Mouse (Mus musculus): ENCODE measurements around the gene Serpinb3c.
"Not testable (repeated sequence)": the region's sequence is repeated elsewhere in the genome, so short reads cannot be mapped to it uniquely, and the experiment has no call there.

Serpinb3c gene

DNA sequence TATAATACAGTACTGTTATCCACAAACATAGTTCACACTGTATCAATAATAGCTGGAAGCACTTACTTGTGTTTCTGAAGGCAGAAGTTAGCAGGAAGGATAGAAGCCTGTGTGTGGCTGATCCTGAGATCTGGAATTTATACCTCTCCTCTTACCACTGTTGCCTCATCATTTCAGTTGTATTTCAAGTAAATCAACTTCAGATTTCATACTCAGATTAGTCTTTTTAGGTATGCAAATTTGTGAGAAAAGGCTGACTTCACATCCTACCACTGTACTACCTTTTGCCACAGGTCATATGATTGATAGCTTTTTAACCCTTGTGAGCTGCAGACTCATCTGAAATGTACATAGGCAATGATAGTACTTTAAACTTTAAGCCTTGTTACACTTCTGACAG lies at the start of gene Serpinb3c, which contains the start of gene Serpinb3b:
TSS of gene Serpinb3c (minus strand) at position 111 of the 400 bp plus-strand sequence.
TSS of gene Serpinb3b (minus strand) at position 101 of the 400 bp plus-strand sequence.
- not testable (repeated sequence) for DNase-seq (ENCODE audit: low read depth, low spot score)

DNA sequence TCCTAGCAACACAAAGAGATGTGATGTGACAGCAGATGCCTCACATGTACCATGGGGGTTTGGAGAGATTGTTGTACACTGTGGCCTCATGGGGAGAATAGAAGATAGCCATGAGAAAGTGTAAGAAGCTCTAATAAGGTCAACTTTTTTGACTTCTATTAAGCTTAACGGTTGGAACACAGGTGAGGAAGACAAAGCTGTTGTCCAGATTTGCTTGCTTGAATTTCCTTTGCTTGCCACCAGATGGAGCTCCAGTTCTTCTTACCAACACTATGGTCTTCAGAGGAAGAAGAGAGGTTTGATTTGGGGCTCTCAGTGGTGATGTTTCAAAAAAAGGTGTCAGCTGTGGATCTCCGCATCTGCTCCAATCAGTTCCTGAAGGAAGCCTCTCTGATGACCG lies 35.0 kb downstream of the Serpinb3c start:
- peak; percentile 12 for DNase-seq (ENCODE audit: low read depth, low spot score)
